Mouse (Mus musculus) neutrophil, adult 5-6 weeks (primary cell): ENCODE measurements around the gene Nrxn3. TPM values are rescaled to one million over a fixed set of nuclear protein-coding genes. Genes with fewer than 3 reads are reported as not detected.

Source experiments
- ATAC-seq: fragments of 151-379, 151-347 bp; 2 replicates; pipeline ENCODE4 v1.8.0; 2017; ENCODE audit warnings: mild to moderate bottlenecking, moderate TSS enrichment; ENCODE audit not compliant: insufficient number of reproducible peaks, poor library complexity, low FRiP score, severe bottlenecking; ENCODE audit errors: extremely low read depth
- total RNA-seq: library from RNA; stranded (forward); fragments of 200-1000 nt; gene quantifications from 2 replicates; pipeline ENCODE4 v1.2.3, GENCODE M21; 2017

Gene Nrxn3
- total RNA-seq, 1 experiment from 2014 or later, result not detected

GRCm38 (mm10) chr12:88987046-88987445, 264.4 kb downstream of the Nrxn3 start:
- ATAC-seq, result no peak

- no peak for ATAC-seq
Measured at GRCm38 (mm10) chr12:88990753-88991152, 268.1 kb downstream of the Nrxn3 start.

- no peak for ATAC-seq
Measured at GRCm38 (mm10) chr12:88992141-88992540, 269.5 kb downstream of the Nrxn3 start.

GRCm38 (mm10) chr12:88993788-88994187, 271.1 kb downstream of the Nrxn3 start:
- no peak for ATAC-seq

- ATAC-seq, result no peak
Measured at GRCm38 (mm10) chr12:89016436-89016835, 293.8 kb downstream of the Nrxn3 start.

GRCm38 (mm10) chr12:89025180-89025579, 302.5 kb downstream of the Nrxn3 start:
- ATAC-seq, result no peak

- ATAC-seq, result no peak
Measured at GRCm38 (mm10) chr12:89035984-89036618, 313.4 kb downstream of the Nrxn3 start.

GRCm38 (mm10) chr12:89040151-89040550, 317.5 kb downstream of the Nrxn3 start:
- ATAC-seq, result no peak

- no peak for ATAC-seq
Measured at GRCm38 (mm10) chr12:89041429-89042107, 318.9 kb downstream of the Nrxn3 start.

- ATAC-seq, result no peak
Measured at GRCm38 (mm10) chr12:89049279-89049678, 326.6 kb downstream of the Nrxn3 start.

- no peak for ATAC-seq
Measured at GRCm38 (mm10) chr12:89049686-89050085, 327.0 kb downstream of the Nrxn3 start.

- ATAC-seq, result no peak
Measured at GRCm38 (mm10) chr12:89072436-89072835, 349.8 kb downstream of the Nrxn3 start.

- no peak for ATAC-seq
Measured at GRCm38 (mm10) chr12:89073167-89073743, 350.6 kb downstream of the Nrxn3 start.

GRCm38 (mm10) chr12:89074551-89075295, 352.0 kb downstream of the Nrxn3 start:
- no peak for ATAC-seq

- ATAC-seq, result no peak
Measured at GRCm38 (mm10) chr12:89093806-89094479, 371.3 kb downstream of the Nrxn3 start.

- ATAC-seq, result no peak
Measured at GRCm38 (mm10) chr12:89097561-89097960, 374.9 kb downstream of the Nrxn3 start.

GRCm38 (mm10) chr12:89106029-89106733, 383.5 kb downstream of the Nrxn3 start:
- no peak for ATAC-seq

- ATAC-seq, result no peak
Measured at GRCm38 (mm10) chr12:89106881-89107584, 384.4 kb downstream of the Nrxn3 start.
